Mouse (Mus musculus): ENCODE data around the gene Fgfr2.
A peak's percentile ranks its signal among the peaks of the same experiment; 100 is the strongest.

Fgfr2 gene

GRCm38 (mm10) chr7:132702024-132702423, 421.1 kb downstream of the Fgfr2 start:
- DNase-seq (ENCODE audit: low read depth, low spot score) = no peak

DNA sequence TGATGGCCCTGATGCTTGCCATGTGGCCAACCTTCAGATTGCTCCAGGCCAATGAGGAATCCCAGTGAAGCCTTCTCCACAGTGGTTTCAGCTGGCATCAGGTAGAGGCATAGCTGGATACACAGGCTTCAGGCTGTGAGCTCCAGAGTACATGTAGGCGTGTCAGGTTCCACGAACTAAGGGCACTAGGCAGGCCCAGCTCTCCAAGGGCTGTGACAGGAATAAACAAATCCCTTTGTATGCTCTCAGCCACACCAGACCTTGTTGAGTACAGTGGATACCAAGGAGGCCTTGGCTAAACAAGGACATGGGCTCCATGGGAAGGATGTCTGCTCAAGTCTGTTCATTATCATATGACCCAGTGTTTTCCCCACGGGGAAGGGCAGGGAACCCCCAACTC, 421.7 kb downstream of the Fgfr2 start:
- no peak for DNase-seq (ENCODE audit: low read depth, low spot score)
- no peaks in the 10 kb centered on the region for H3K27me3 ChIP-seq (ENCODE audit: control insufficient read depth, insufficient read depth, low read length, poor library complexity, severe bottlenecking)

More at GRCm38 (mm10) chr7:132702024-132702423, 421.1 kb downstream of the Fgfr2 start:
- no peaks in the 10 kb centered on the region for H3K36me3 ChIP-seq (ENCODE audit: control insufficient read depth, insufficient read depth, low read length, poor library complexity, severe bottlenecking)
- H3K27me3 ChIP-seq (ENCODE audit: control insufficient read depth, insufficient read depth, low read length, poor library complexity, severe bottlenecking) = no peaks in the 10 kb centered on the region

DNA sequence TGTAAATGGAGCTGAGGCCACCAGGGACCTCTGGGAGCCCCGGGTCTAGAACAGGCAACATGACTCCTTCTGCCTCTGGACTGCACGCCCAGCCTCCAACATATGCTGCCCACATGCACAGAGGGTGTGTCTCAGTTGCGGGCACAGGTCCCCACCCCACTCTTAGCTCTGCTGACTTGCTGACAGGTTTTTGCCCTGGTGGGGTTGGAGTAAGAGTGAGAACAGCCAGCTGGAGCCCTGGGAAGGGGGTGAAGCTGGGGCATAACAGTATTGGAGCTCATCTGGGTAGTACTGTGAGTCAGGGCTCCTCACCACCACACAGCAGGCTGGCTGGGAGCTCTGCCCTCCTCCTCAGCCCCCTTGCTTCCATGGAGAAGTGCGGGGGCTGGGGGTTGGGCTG, 423.0 kb downstream of the Fgfr2 start:
- no peaks in the 10 kb centered on the region for H3K36me3 ChIP-seq (ENCODE audit: control insufficient read depth, insufficient read depth, low read length, poor library complexity, severe bottlenecking)
- H3K27me3 ChIP-seq (ENCODE audit: control insufficient read depth, insufficient read depth, low read length, poor library complexity, severe bottlenecking) = no peaks in the 10 kb centered on the region
- peak; percentile 31 for DNase-seq (ENCODE audit: low read depth, low spot score)

More for the DNA sequence above, 421.7 kb downstream of the Fgfr2 start:
- H3K36me3 ChIP-seq (ENCODE audit: control insufficient read depth, insufficient read depth, low read length, poor library complexity, severe bottlenecking) = no peaks in the 10 kb centered on the region

- peak; percentile 54 for DNase-seq (ENCODE audit: low read depth, low spot score)
- H3K27me3 ChIP-seq (ENCODE audit: control insufficient read depth, insufficient read depth, low read length, poor library complexity, severe bottlenecking) = no peaks in the 10 kb centered on the region
- H3K36me3 ChIP-seq (ENCODE audit: control insufficient read depth, insufficient read depth, low read length, poor library complexity, severe bottlenecking) = no peaks in the 10 kb centered on the region
Measured at GRCm38 (mm10) chr7:132699639-132700038, 423.5 kb downstream of the Fgfr2 start.

DNA sequence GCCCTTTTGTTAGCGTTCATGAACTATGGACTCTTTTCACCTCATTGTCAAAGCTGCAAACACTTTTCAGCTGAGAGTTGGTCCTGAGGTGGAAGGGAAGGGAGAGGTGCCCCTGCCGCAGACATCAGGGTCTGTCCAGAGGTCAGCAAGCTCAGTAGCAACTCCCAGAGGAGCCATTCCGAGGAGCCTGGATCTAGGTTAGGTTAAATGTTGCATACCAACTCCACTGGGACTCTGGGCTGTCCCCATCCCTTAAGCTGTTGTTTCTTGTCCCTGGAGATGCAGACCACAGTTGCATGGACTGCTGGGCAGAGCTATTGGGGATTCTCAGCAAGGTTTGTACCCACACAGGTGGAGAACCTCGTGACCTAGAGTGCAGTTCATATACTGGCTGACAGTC, 424.0 kb downstream of the Fgfr2 start:
- H3K36me3 ChIP-seq (ENCODE audit: control insufficient read depth, insufficient read depth, low read length, poor library complexity, severe bottlenecking) = no peaks in the 10 kb centered on the region
- DNase-seq (ENCODE audit: low read depth, low spot score) = no peak

DNA sequence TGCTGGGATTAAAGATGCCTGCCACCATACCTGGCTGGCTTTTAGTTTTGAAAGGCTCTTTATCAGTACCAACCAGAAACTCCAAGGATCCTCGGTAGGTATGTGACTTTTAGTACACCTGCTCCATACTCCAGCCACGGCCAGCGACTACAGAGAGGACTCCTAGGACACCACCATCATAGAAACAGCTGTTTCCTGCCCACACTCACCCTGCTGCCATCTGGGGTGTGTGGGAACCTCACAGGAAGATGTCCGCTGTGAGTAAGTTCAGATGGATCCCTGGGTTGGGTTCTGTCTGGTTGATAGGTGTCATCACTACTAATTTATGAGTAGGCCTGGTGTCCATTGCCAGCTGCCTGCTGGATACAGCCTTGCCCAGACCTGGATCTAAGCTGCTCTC, 424.4 kb downstream of the Fgfr2 start:
- no peak for DNase-seq (ENCODE audit: low read depth, low spot score)
- Histone ChIP-seq H3K27me3 (ENCODE audit: control insufficient read depth, insufficient read depth, low read length, poor library complexity, severe bottlenecking) (no peaks in the 10 kb centered on the region), H3K36me3 (ENCODE audit: control insufficient read depth, insufficient read depth, low read length, poor library complexity, severe bottlenecking) (no peaks in the 10 kb centered on the region)

More for the DNA sequence above, 424.0 kb downstream of the Fgfr2 start:
- no peaks in the 10 kb centered on the region for H3K27me3 ChIP-seq (ENCODE audit: control insufficient read depth, insufficient read depth, low read length, poor library complexity, severe bottlenecking)

GRCm38 (mm10) chr7:132697258-132697796, 425.8 kb downstream of the Fgfr2 start:
- no peaks in the 10 kb centered on the region for H3K36me3 ChIP-seq (ENCODE audit: control insufficient read depth, insufficient read depth, low read length, poor library complexity, severe bottlenecking)
- no peaks in the 10 kb centered on the region for H3K27me3 ChIP-seq (ENCODE audit: control insufficient read depth, insufficient read depth, low read length, poor library complexity, severe bottlenecking)
- peak; percentile 49 for DNase-seq (ENCODE audit: low read depth, low spot score)

GRCm38 (mm10) chr7:132693561-132693960, 429.6 kb downstream of the Fgfr2 start:
- no peaks in the 10 kb centered on the region for H3K36me3 ChIP-seq (ENCODE audit: control insufficient read depth, insufficient read depth, low read length, poor library complexity, severe bottlenecking)
- H3K27me3 ChIP-seq (ENCODE audit: control insufficient read depth, insufficient read depth, low read length, poor library complexity, severe bottlenecking) = no peaks in the 10 kb centered on the region
- no peak for DNase-seq (ENCODE audit: low read depth, low spot score)

- DNase-seq (ENCODE audit: low read depth, low spot score) = no peak
- Histone ChIP-seq H3K27me3 (ENCODE audit: control insufficient read depth, insufficient read depth, low read length, poor library complexity, severe bottlenecking) (no peaks in the 10 kb centered on the region), H3K36me3 (ENCODE audit: control insufficient read depth, insufficient read depth, low read length, poor library complexity, severe bottlenecking) (no peaks in the 10 kb centered on the region)
Measured at GRCm38 (mm10) chr7:132692719-132693118, 430.4 kb downstream of the Fgfr2 start.

GRCm38 (mm10) chr7:132690716-132691472, 432.3 kb downstream of the Fgfr2 start:
- DNase-seq (ENCODE audit: low read depth, low spot score) = peak; percentile 31
- Histone ChIP-seq H3K27me3 (ENCODE audit: control insufficient read depth, insufficient read depth, low read length, poor library complexity, severe bottlenecking) (no peaks in the 10 kb centered on the region), H3K36me3 (ENCODE audit: control insufficient read depth, insufficient read depth, low read length, poor library complexity, severe bottlenecking) (no peaks in the 10 kb centered on the region)

DNA sequence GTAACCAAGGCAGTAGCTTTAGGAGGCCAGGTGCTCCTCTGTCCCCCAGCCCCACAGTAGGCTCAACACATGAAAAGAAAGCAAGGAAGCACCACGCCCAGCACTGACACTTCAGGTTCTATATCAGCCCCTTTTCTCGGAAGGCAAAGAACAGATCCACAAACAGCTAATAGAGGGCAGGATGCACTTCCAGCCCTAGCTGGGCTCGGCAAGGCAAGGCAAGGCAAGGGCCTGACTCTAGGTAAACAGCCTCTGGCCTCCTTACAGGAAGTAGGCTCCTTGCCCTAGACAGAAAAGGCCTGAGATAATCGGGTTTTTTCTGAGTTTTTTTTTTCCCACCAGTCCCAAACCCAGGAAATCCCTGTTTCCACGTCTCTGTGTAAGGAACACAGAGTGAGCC, 433.4 kb downstream of the Fgfr2 start:
- no peak for DNase-seq (ENCODE audit: low read depth, low spot score)
- no peaks in the 10 kb centered on the region for H3K36me3 ChIP-seq (ENCODE audit: control insufficient read depth, insufficient read depth, low read length, poor library complexity, severe bottlenecking)

DNA sequence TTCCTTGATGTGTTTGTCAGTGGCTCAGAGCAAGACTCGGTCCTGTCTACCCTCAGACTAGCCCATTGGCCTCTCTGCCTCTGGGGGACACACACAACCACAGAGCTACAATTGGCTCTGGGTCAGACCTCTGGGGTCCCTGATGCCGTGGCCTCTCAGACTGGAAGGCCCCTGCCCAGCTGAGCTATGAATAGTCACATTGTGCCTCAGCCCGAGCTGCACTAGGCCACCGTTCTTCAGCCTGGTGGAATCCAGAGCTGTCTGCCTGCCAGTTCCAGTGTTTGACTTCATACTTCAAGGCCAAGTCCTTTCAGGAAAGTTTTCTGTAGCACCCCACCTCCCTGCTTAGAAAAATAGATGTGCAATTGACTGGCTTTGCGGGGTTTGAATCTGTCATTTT, 434.4 kb downstream of the Fgfr2 start:
- Histone ChIP-seq H3K27me3 (ENCODE audit: control insufficient read depth, insufficient read depth, low read length, poor library complexity, severe bottlenecking) (no peaks in the 10 kb centered on the region), H3K36me3 (ENCODE audit: control insufficient read depth, insufficient read depth, low read length, poor library complexity, severe bottlenecking) (no peaks in the 10 kb centered on the region)
- DNase-seq (ENCODE audit: low read depth, low spot score) = no peak

More for the DNA sequence above, 433.4 kb downstream of the Fgfr2 start:
- no peaks in the 10 kb centered on the region for H3K27me3 ChIP-seq (ENCODE audit: control insufficient read depth, insufficient read depth, low read length, poor library complexity, severe bottlenecking)

- Histone ChIP-seq H3K36me3 (ENCODE audit: control insufficient read depth, insufficient read depth, low read length, poor library complexity, severe bottlenecking) (no peaks in the 10 kb centered on the region), H3K27me3 (ENCODE audit: control insufficient read depth, insufficient read depth, low read length, poor library complexity, severe bottlenecking) (no peaks in the 10 kb centered on the region)
- no peak for DNase-seq (ENCODE audit: low read depth, low spot score)
Measured at GRCm38 (mm10) chr7:132687897-132688296, 435.3 kb downstream of the Fgfr2 start.

DNA sequence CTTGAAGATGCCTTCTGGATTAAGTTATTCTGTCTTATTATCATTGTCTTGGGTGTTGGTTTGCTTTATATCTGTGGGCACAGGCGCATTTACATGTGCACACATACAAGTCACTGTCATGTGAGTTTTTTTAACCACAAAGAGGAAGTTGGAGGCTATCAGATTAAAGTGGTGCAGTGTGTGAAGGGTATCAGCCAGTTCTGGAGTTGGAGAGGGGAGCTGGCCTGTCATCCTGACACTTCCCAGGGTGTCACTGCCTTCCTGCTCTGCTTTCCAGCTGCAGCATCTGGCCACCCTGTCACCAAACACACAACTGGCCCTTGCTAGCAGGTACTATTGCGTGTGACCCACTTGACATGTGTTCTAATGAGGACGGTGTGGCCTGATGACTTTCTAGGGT, 436.6 kb downstream of the Fgfr2 start:
- H3K36me3 ChIP-seq (ENCODE audit: control insufficient read depth, insufficient read depth, low read length, poor library complexity, severe bottlenecking) = no peaks in the 10 kb centered on the region; the same call in 1 of the 2 replicates
- peak; percentile 82 for DNase-seq (ENCODE audit: low read depth, low spot score)
- no peaks in the 10 kb centered on the region for H3K27me3 ChIP-seq (ENCODE audit: control insufficient read depth, insufficient read depth, low read length, poor library complexity, severe bottlenecking)

DNA sequence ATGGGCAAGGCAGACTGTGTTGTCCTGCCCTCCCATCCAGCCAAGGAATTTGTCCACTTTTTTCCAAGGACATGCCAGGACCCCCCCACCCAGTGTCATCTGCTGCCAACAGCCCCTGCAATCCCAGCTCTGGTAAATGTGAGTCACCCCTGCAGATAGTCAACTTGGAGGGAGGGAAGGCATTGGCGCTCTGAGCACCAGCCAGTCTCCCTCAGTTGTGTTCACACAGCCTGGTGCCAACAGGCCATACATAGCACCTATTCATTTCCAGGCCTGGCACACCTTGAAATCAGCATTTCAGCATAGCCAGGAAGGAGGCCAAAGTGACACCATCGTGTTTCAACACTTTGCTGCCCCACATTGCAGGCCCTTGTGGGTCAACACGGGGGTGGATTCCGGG, 439.2 kb downstream of the Fgfr2 start:
- Histone ChIP-seq H3K27me3 (ENCODE audit: control insufficient read depth, insufficient read depth, low read length, poor library complexity, severe bottlenecking) (no peaks in the 10 kb centered on the region), H3K36me3 (ENCODE audit: control insufficient read depth, insufficient read depth, low read length, poor library complexity, severe bottlenecking) (no peaks in the 10 kb centered on the region; the same call in 1 of the 2 replicates)
- DNase-seq (ENCODE audit: low read depth, low spot score) = no peak
